Mouse (Mus musculus): ENCODE data around the gene Cldn13.
"Not testable (repeated sequence)": the region's sequence is repeated elsewhere in the genome, so short reads cannot be mapped to it uniquely, and the experiment has no call there.

Gene Cldn13

DNA sequence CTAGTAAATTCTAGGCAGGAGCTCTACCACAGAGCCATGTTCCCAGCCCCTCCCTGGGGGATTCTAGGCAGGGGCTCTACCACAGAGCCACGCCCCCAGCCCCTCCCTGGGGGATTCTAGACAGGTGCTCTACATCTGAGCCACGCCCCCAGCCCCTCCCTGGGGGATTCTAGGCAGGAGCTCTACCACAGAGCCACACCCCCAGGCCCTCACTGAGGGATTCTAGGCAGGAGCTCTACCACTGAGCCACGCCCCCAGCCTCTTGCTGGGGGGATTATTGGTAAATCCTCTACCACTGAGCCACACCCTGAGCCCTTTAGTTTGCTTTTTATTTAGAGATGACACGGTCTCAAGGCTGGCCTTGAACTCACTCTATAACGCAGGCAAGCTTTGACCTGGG lies 18.4 kb upstream of the Cldn13 start:
- DNase-seq (ENCODE audit: low spot score in 2 of 2): not testable (repeated sequence)

DNA sequence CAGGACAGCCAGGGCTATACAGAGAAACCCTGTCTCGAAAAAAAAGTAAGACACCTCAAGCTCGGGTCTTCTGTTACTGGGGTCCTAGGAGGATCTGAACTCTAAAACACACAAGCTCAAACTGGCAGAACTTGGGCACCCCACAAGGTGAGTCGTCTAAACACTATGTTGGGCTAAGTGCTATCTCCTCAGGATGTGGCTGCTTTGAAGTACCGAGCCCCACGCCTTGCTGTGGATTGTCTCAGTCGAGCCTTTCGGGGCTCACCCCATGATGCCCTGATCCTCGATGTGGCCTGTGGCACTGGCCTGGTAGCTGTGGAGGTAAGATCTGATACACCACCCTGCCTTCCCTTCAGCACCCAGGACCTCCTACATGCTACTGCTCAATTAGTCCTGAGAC lies 18.0 kb upstream of the Cldn13 start:
- no peak for DNase-seq (ENCODE audit: low spot score in 2 of 2)

DNA sequence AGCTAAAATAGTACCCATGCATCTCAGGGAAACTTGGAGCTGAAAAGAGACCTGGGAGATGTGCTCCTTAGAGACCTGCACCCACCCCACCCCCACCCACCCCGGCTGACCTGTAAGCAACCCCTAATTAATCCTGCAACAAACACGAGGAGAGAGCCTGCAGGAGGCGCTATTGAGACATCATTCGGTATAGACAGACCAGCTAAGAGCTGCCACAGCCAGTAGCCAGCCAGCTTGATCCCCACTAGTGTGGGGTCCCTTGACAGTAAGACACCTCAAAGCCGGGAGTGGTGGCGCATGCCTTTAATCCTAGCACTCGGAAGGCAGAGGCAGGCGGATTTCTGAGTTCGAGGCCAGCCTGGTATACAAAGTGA lies 17.6 kb upstream of the Cldn13 start:
- DNase-seq (ENCODE audit: low spot score in 2 of 2): peak in 1 of 2 experiments; percentile 15

DNA sequence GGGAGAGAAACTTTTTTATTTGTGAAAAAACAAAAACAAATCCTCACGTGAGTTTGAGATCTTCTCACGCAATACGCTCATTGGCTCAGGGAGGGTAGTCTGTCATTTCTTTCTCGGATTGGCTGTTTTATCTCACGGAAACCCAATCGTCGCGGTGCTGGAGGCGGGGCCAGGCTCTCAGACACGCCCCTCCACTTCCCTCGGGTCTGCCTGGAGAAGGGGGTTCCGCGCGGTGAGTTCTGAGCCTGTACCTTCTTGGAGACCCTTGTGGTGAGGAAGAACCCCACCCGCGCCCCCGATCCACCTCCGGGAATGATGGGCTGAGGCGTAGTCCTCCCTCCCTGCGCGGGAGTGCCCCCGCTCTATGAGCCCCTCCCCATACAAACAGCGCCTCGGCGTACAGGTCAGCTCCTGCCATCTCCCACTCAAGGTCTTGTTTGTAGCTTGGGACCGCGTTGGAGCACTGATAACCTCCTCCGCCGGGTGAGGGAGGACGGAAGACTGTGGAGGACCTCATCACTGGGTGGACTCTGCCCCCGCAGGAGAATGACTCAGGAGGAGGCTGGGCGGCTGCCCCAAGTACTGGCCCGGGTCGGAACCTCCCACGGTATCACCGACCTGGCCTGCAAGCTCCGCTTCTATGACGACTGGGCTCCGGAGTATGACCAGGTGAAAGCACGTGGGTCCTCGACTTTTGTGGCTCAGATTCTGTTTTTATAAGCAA lies 17.0 kb upstream of the Cldn13 start, which contains the start of gene Mettl27:
Mettl27 (plus strand) TSS at position 190 of the 724 bp plus-strand sequence.
- peak; percentile 83 to 84 for DNase-seq (ENCODE audit: low spot score in 2 of 2)

DNA sequence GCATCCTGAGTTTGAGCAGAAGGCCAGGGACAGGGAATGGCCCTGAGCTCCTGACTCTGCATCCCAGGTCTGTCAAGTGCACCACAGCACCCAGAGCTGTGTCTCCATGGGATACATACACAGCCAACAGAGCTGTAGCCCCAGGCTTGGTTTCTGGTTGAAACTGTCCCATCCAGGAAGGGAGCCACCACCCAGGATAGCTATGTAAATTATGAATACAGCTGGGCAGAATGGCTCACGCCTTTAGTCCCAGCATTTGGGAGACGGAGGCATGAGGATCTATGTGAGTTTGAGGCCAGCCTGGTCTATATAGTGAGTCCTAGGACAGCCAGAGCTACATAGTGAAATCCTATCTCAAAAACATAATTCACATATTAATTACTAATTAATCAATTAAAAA lies 14.7 kb upstream of the Cldn13 start:
- DNase-seq (ENCODE audit: low spot score in 2 of 2): no peak

DNA sequence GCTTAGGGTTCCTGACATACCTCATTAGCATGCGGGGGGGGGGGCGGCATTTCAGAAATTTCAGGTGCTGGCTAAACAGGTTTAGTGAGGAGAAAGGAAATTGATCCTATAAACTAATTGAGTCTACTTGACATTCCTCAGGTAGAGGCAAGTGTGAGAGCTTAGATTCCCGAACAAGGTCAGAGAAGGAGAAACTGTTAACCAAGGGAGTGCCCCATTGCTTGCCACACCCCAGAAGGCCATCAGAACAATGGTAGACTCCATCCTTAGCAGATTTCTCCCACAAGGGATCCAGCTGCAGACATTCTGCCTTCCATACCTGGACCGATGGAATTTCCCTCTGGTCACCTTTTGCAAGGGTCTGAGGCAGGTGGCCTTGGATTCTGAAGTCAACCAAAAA lies 11.4 kb upstream of the Cldn13 start:
- DNase-seq (ENCODE audit: low spot score in 2 of 2): no peak

DNA sequence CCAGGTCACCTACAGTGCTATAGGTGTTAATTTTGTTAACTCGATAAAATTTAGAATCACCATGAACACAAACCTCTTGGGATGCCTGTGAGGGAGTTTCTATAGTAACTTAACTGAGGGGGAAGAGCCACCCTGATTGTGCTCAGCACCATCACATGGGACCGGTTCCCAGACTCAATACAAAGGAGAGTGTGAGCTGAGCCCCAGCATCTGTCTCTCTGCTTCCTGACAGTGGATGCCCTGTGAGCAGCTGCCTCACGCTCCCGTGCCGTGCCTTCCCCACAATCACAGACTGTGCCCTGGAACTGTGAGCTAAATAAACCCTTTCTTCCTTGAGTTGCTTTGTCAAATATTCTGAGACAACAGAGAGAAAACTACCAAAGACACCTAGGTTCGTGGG lies 7.8 kb upstream of the Cldn13 start:
- no peak for DNase-seq (ENCODE audit: low spot score in 2 of 2)

DNA sequence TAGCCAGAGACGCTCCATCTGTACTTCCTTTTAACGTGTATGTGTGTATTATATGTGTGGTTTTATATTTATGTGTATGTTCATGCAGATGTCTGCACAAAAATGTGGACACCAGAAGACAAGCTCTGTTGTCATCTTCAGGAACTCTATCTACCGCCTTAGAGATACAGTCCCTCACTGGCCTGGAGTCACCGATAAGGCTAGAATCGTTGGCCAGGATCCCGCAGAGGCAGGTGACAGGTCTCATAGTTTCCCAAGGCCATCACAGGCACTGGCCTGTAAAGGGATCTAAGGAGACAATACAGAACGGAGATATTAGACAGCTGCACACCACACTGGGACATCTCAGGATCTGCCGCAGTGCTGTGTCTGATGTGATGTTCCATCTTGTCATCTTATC lies 5.8 kb upstream of the Cldn13 start:
- DNase-seq (ENCODE audit: low spot score in 2 of 2): no peak

DNA sequence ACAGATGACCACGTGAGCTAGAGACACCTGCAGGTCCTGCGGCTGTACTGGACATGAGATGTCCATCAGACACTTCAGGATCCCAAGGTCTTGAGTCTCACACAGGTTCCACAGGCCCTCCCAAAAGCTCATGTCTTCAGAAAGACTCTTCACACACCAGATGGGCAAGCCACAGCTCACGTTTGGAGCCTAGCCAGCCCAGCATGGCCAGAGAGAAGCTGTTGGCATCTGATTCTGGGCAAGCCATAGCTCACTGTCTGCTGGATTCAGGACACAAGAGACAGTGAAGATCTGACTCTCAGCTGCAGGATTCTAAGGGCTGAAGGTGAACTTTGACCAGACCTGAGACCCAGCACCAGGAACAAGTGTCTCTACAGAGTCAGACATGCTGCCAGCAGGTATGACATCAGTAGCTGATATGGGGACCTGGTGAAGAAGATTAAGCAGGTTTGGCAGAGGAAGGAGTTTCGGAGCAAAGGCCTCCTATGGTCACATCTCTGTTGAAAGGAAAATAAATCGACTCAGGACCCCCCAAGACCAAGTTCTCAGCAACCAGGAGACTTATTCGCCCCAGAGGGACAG lies 4.9 kb upstream of the Cldn13 start:
- no peak for DNase-seq (ENCODE audit: low spot score in 2 of 2)

DNA sequence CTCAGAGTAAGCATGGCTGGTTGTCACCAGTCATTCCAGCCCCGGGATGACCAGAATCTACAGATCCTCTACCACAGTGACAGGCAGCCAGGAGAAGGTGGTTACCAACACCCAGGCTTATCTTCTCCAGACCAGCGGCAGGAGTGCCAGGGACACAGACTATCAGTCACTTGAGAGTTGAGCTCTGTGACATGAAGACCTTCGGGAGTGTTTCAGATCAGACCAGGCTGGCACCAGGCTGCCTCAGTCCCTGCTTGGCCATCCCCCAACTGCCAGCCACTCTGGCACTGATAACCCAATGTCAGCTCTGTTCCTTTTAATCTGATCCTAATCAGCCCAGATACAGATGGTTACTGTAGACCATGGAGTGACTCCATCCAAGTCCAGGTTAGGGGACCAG lies 3.8 kb upstream of the Cldn13 start:
- no peak for DNase-seq (ENCODE audit: low spot score in 2 of 2)

DNA sequence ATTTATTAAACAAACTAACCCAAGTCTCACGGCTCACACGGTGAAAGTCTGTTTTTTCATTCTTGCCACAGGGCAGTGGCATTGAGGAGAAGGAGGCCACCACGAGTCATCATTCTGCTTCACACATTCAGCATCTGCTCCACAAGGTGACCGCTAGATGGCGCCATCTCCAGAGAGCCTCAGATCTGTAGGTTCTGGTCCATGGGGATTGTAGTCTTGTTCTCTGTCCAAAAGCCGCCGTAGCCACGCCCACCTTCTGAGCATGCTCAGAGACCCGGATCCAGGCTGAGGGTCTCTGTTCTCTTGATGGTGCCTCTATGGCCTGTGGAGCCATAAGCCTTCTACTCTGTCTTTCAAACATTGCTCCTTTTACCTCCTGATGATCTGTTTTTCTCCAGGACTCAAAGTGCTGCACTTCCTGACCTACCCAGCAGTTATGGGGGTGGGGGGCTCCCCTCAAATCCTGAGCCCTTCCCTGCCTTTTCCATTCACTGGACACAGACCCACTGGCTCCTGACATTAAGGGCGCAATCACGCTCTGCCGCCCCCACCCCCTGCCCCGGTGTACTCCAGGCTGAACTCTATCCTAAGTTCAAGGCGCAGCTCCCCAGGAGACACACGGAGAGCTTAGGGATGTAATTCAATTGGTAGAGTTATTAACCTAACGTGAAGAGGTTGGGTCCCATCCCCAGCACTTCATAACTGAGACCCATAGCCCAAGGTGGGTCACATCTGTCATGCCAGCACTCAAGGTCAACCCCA lies 2.9 kb upstream of the Cldn13 start:
- peak in 1 of 2 experiments; percentile 31 for DNase-seq (ENCODE audit: low spot score in 2 of 2)

DNA sequence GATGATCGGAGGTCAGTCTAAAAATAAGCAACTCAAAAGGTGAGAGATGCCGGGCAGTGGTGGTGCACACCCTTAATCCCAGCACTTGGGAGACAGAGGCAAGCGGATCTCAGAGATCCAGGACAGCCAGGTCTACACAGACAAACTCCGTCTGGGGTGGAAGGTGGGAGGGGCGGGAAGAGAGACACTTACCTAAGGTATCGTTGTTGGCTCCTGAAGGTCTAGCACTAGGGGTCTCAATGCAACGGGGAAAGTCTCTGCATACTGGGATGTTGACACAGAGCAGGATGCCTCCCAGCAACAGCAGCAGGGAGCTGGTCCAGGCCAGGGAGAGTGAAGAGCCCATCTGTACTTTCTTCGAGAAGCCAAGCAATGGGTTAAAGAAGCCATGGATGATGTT lies 816 bp downstream of the Cldn13 start:
- DNase-seq (ENCODE audit: low spot score in 2 of 2): no peak

DNA sequence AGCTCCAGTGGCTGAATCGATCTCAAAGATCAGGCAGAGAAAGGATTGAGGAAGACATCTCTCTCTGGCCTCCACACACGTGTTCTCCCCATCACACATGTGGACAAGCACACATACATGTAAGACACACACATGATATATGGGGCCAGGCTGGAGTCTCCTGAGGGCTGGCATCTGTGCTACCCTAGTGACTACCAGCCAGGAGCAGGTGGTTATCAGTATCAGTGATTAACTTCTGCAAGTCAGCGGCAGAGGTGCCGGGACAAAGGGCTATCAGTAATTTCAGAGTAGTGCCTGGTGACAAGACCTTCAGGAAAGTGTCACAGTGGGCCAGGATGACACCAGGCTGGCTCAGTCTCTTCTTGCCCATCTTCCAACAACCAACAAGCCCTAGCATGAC lies 1.6 kb downstream of the Cldn13 start:
- DNase-seq (ENCODE audit: low spot score in 2 of 2): no peak

DNA sequence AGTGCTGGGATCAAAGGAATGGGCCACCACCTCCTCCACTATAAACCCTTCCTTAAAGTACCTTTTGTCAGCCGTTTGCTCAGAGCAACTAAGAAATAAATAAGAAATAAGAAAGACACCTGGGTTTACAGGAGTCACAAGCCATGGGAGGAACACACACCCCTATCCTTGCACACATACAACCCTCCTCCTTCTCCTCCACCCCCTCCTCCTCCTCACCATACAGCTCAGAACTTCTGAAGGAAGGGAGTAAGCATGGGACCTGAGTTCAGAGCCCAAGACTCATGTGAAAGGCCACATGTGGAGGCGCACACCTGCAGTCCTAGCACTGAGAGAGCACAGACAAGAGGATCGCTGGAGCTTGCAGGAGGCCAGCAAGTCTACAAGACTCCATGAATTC lies 2.0 kb downstream of the Cldn13 start:
- no peak for DNase-seq (ENCODE audit: low spot score in 2 of 2)

DNA sequence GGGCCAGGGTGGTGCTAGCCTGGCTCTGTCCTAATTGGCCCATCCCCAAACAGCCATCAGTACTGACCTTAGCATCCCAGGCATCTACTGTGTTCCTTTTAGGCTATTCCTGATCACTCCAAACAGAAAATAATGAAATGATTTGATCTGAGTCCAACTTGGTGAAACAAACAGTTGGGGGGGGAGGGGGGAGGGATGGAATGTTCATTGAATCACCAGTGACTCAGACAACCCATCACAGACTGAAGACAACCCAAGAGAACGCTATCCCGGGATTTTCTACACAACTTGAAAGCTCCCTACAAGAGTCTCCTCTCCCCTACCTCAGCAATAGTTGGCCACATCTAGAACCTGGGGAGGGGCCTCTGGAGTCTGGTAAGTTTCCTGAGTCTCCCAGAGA lies 3.4 kb downstream of the Cldn13 start:
- DNase-seq (ENCODE audit: low spot score in 2 of 2): no peak

DNA sequence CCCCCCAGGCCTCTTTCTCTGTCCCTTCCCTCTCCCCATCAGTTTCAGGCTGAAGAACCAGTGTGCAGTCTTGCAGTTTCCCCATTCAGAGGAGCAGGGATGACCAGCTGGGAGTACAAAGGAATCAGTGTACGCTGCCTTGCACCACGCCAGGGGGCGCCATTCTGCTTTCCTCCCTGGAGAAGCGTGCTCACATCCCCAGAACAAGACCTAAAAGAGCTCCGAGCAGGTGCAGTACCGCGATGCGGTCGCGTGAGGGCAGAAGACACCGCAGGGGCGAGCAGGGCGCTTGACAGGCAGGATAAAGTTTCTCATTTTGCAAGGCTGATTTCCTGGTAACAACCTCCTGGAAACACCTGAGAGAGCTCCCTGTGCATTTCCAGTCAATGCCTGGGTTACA lies 8.2 kb downstream of the Cldn13 start:
- peak; percentile 86 to 94 for DNase-seq (ENCODE audit: low spot score in 2 of 2)

DNA sequence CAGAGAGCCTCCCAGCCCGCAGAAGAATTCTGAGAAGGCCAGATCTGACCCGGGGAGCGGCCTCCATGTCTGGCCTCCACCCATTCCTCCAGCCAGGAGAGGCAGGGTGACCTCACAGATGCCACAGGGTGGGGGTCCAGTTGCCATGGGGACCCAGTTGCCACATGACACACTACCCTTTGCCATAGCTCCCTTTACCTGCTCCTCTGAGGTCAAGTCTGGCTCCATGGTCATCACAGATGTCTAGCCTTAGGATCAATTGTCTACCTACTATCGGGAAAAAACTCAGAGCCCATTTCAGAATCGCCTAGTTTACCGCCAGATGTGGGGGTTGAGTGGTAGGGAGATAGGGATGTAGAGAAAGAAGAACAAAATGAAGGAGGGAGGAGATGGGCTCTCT lies 8.7 kb downstream of the Cldn13 start, which contains the start of gene Tmem270:
Tmem270 (minus strand) TSS at position 101 of the 400 bp plus-strand sequence.
- no peak for DNase-seq (ENCODE audit: low spot score in 2 of 2)

DNA sequence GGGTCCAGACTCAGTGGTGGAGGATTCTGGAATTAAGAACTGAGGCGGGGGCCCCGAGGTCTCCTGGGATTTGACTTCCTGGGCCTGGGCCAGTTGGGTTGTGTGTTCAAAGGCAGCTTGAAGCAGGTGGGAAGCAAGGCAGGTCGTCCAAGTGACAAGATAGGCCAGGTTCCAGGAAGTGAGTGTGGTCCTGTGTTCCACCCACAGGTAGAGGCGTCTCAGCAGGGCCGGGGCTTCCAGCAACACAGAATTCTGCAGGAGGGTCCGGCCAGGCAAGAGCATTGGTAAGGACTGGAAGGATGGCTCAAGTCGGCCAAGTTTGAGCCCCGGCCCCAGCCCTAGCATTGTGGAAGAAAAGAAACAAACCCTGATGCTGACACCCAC lies 13.7 kb downstream of the Cldn13 start:
- no peak for DNase-seq (ENCODE audit: low spot score in 2 of 2)

DNA sequence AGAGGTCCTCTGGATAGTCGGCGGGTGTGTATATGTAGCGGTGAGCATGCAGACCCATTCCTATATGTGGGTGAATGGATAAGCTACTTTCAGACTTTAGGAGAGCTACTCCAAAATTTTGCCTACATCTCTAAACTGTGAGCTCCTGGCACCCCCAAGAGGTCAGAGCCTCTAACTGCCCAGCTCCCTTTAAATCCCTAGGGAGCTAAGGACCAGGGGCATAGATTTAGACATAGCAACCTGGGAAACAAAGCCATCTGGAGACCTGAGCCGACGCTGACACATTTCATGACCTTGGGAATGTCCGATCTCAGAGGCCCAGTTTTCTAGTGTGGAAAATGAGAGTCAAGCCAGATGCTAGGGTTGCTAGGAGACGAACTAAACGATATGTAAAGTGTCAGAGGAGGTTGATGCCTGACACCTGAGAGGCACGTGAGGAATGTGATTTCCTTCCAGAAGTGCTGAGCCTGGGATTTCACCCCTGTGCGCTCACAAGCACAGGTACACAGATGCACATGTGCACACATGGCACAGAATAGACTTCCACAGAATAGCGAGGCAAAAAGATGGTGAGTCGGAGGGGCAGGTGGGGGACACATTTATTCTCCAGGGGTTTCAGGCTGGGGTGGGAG lies 14.2 kb downstream of the Cldn13 start:
- DNase-seq (ENCODE audit: low spot score in 2 of 2): peak in 1 of 2 experiments; percentile 47

DNA sequence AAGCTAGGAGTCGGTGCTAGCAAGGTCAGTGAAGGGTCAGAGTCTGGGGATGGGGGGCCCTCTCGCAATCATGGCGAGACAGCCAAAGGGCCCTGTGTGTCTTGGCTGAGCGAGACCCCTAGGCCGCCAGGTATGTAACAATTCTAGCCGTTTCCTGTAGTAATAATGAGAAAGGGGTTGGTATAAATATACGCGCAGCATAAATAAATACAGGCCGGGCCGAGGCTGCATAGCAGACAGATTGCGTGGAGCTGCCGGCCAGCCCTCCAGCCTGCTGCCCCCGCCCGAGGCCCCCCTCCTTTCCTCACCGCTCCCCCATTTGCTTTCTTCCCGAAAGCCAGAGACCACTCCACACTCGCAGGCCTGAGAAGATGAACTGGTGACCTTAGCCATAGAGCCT lies 17.7 kb downstream of the Cldn13 start:
- no peak for DNase-seq (ENCODE audit: low spot score in 2 of 2)

DNA sequence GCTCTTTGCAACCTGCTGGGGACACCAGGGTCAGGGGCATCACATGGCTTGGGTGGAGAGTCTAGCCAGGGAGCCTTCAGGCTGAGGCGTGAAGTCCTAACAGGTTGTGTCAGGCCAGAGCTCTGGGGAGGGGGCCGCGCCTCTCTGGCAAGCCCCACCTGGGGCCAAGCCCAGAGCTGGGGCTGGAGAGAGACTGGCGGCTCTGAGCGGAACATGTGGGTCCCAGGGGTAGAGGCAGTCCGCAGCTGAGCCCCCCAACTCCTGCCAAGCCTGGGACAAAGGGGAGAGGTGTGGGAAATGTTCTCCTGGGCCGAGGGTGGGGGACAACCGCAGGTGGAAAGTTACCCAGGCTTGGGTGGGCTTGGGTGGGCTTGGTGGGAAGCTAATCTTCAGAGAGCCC lies 18.4 kb downstream of the Cldn13 start:
- no peak for DNase-seq (ENCODE audit: low spot score in 2 of 2)

DNA sequence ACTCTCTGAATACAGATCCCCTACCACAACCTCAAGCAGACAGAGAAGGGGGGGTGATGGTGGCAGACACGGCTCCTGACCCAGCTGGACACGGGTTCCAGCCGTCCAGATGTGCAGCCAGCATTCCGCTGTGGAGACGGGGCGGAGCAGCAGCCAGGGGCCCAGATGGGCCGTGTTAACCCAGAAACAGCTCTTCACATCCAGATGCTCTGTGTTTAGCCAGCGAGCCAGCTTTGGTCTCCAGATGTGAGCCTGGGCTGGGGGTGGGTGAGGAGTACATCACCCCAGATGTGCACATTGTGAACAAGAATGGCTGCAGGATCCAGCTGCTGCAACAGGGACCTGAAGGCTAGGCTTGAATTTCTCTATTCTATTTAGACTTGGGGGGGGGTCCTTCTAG lies 20.0 kb downstream of the Cldn13 start:
- no peak for DNase-seq (ENCODE audit: low spot score in 2 of 2)

DNA sequence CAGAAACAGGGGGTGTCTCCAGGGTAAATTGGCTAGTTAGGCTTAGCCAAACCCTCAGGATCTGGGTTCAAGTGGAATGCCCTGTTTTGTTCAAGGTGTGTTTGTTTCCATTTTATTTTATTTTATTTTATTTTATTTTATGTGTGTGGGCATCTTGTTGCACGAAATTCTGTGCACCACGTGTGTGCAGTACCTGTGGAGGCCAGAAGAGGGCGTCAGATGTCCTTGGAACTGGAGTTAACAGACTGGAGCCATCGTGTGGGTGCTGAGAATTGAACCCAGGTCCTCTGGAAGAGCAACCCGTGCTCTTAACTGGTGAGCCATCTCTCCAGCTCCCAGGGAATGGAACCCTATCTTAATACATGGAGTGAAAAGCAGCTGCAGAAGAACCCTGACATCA lies 22.6 kb downstream of the Cldn13 start:
- no peak for DNase-seq (ENCODE audit: low spot score in 2 of 2)
